Mouse (Mus musculus) forebrain, embryonic 10.5 days (tissue): ENCODE measurements around the gene Marc1. TPM values are rescaled to one million over a fixed set of nuclear protein-coding genes. Genes with fewer than 3 reads are reported as not detected.

ENCODE experiments used
- DNase-seq: peaks from one replicate; pipeline ENCODE4 v3.0.0-alpha.2; 2017; ENCODE audit warnings: low spot score; ENCODE audit errors: extremely low spot score
- H3K27ac ChIP-seq: fragments of 300-500 bp; sonication (generic); 2 replicates; pipeline ENCODE4 v1.5.1; 2016; ENCODE audit warnings: mild to moderate bottlenecking
- H3K27me3 ChIP-seq: fragments of 300-500 bp; sonication (generic); 2 replicates; pipeline ENCODE4 v1.6.1; 2016; ENCODE audit warnings: mild to moderate bottlenecking; ENCODE audit not compliant: poor library complexity, severe bottlenecking
- H3K36me3 ChIP-seq: fragments of 300-500 bp; sonication (generic); replicated peaks from 2 replicates; pipeline ENCODE4 v1.6.1; 2016; ENCODE audit warnings: mild to moderate bottlenecking, moderate library complexity
- H3K4me1 ChIP-seq: fragments of 300-500 bp; sonication (generic); 2 replicates; pipeline ENCODE4 v1.6.1; 2016
- H3K4me3 ChIP-seq: fragments of 300-500 bp; sonication (generic); 2 replicates; pipeline ENCODE4 v1.5.1; 2016; ENCODE audit warnings: mild to moderate bottlenecking, moderate library complexity
- H3K9me3 ChIP-seq: fragments of 300-500 bp; sonication (generic); 2 replicates; pipeline ENCODE4 v1.6.1; 2016; ENCODE audit warnings: mild to moderate bottlenecking, moderate library complexity
- WGBS: fragments of 180-500 bp; shearing (Covaris S2); methylation state at CpG from one replicate; pipeline ENCODE4 v1.1.7; 2016; 5-methylcytosine and 5-hydroxymethylcytosine counted together
- polyA plus RNA-seq: library from polyadenylated mRNA; unstranded; fragments of >200 nt; fragmentation: Nextera tagmentation; extraction: Ambion mirVana; gene quantifications from 2 replicates; pipeline ENCODE4 v1.2.1, GENCODE M21; 2016

The Marc1 gene
- not detected in 2 replicates for polyA plus RNA-seq

DNA sequence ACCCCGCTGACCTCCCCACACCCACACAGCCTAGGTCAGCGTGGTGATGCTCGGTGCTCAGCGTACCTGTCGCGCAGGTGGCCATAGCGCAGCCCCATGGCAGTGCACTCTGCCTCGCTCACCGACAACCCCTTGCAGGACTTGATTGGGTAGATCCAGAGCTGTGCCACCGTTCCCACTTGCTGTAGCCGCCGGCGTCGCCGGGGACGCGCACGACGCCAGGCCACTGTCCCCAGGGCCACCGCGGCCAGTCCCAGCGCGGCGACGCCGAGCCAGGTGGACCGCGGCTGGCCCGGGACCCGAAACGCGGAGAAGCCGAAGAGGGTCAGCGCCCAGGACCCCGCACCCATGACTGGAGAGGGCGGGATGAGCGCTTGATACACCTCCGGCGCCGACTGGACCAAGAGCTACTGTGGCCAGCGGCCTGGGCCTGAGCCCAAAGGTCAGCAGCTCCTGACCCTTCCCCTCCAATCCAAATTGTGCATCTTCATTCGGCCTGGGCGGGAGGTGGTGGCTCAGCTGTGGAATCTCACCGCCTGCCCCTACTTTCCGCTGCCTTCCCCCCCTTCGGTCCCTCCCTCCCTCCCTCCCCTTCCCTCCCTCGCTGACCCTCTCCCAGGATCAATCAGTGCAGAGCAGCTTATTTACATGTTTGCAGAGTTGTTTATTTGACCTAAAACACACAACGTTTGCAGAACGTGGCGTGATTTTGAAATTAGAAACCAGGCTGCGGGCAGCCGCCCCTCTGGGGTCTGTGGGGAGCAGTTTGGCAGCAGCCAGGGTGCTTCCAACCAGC lies at the start of gene Marc1:
Marc1 (minus strand) TSS at position 534 of the 796 bp plus-strand sequence.
- H3K27ac ChIP-seq, result no peak within 1 kb of the TSS

DNA sequence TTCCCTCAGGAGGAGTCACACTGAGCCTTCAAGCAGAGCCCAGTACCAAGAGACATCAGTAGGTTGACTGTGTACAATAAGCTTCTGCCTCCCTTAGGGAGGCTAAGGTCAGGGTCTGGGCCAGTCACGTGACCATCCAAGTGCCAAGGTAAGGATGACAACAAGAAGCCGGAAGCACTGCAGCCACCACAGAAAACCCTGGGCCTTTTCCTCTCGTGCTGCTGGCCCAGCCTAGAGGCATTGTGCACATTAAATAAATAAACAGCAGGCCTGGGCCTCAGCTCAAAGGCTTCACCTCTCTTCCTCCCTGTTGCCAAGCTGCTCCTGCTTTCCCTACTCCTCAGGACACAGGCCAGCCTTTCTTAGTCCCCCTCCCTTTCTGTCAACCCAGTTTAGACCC lies 49.2 kb upstream of the Marc1 start:
- Histone ChIP-seq H3K4me3 (no peak overlapping the region), H3K9me3 (no peaks in the 10 kb centered on the region), H3K4me1 (peaks cover 21% of the 10 kb centered on the region), H3K27ac (0 out of 2 replicates have a peak overlapping the region, but pooled peaks have one; percentile 48), H3K36me3 (no peaks in the 10 kb centered on the region), H3K27me3 (peaks cover 49% of the 10 kb centered on the region)
- no peak for DNase-seq
- WGBS, result 79% methylated on average over 3 of the region's 3 CpGs

More for the DNA sequence above, at the start of gene Marc1:
- peaks cover 19% of the 10 kb centered on the region for H3K4me1 ChIP-seq
- H3K4me3 ChIP-seq, result peak within 1 kb of the TSS; percentile 50
- DNase-seq, result no peak
- 8% methylated on average over 52 of the region's 52 CpGs for WGBS
- no peaks in the 10 kb centered on the region for H3K9me3 ChIP-seq
- H3K27me3 ChIP-seq, result peaks cover 42% of the 10 kb centered on the region
- no peaks in the 10 kb centered on the region for H3K36me3 ChIP-seq

DNA sequence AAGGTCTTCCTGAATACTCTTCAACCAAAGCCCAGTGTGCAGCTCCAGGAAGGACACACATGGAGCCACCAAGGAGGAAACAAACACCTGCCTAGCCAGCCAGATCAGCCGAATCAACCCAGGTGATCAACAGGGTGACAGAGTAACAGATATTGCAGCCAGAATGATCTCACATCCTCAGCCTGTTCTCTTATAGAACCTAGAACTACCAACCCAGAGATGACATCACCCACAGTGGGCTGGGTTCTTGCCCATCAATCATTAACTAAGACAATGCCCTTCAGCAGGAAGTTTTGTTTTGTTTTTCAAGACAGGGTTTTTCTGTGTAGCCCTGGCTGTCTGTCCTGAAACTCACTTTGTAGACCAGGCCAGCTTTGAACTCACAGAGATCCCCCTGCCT lies 47.1 kb upstream of the Marc1 start:
- no peak overlapping the region for H3K27ac ChIP-seq
- H3K4me3 ChIP-seq, result no peak overlapping the region
- peaks cover 47% of the 10 kb centered on the region for H3K27me3 ChIP-seq
- H3K36me3 ChIP-seq, result no peaks in the 10 kb centered on the region
- DNase-seq, result no peak
- H3K4me1 ChIP-seq, result peaks cover 21% of the 10 kb centered on the region
- WGBS, result 81% methylated on average over 1 of the region's 1 CpGs
- H3K9me3 ChIP-seq, result no peaks in the 10 kb centered on the region

DNA sequence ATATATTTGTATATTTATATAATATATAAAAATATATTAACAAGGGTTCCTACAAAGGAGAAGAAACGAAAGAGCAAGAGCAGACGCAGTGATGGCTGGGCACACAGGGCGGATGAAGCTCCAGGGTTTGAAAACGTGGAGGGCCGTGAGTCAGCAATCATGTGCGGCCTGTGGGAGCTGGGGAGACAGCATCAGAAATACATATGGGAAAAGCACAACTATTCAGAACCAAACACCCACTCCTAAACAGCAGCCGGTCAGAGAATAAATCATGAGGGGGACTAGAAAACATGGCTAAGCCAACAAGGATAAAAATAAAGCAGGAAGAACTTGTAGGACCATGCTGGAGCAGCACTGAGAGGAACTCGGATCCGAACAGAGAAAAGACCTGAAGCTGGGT lies 46.1 kb upstream of the Marc1 start:
- 90% methylated on average over 9 of the region's 9 CpGs for WGBS
- Histone ChIP-seq H3K27ac (no peak overlapping the region), H3K27me3 (peaks cover 41% of the 10 kb centered on the region), H3K9me3 (no peaks in the 10 kb centered on the region), H3K4me3 (no peak overlapping the region), H3K36me3 (no peaks in the 10 kb centered on the region), H3K4me1 (peaks cover 29% of the 10 kb centered on the region)
- DNase-seq, result no peak

DNA sequence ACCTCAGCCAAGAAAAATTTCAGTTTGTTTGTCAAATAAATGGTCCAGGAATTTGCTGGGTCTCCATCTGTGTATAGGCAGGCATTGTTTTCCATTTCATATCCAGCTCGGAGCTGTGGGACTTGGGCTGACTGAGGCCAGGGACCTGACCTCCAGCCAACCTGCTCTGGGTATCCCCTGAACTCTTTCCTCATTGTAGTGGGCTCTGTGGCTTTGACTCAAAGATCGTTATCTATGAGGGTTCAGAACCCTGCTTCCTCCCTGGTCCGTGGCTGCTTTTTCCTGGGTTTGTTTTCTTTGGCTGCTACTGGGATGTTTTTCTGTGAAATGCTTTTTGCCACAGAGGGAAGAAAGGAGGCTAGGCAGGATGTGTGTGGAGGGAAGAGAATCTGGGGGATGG lies 42.8 kb upstream of the Marc1 start:
- Histone ChIP-seq H3K4me3 (no peak overlapping the region), H3K27ac (no peak overlapping the region; the same call in 1 of the 2 replicates), H3K27me3 (peaks cover 68% of the 10 kb centered on the region), H3K4me1 (peaks cover 35% of the 10 kb centered on the region), H3K9me3 (no peaks in the 10 kb centered on the region), H3K36me3 (no peaks in the 10 kb centered on the region)
- 69% methylated on average over 3 of the region's 3 CpGs for WGBS
- DNase-seq, result no peak

DNA sequence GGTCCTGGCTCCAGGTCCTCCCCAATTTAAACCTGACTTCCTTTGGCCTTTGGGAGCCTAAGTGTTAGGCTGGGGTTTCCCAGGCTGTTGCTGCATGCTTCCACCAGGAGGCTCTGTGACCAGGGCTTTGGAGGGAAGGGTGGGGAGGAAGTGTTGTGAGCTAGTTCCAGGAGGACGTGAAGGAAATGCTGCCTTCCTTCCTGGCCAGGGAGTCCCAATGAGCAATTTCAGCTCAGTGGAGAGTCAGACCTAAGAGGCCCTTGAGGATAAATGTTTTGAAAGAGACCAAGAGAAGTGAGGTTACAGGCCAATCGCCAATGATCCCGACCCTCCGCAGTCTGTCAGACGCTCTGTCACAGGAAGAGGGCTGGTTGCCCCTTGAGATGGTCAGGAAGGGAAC lies 42.2 kb upstream of the Marc1 start:
- H3K27ac ChIP-seq, result 0 out of 2 replicates have a peak overlapping the region, but pooled peaks have one; percentile 35
- peak; percentile 39 for DNase-seq
- H3K4me3 ChIP-seq, result peak overlapping the region; percentile 19
- no peaks in the 10 kb centered on the region for H3K9me3 ChIP-seq
- peaks cover 71% of the 10 kb centered on the region for H3K27me3 ChIP-seq
- H3K36me3 ChIP-seq, result no peaks in the 10 kb centered on the region
- peaks cover 35% of the 10 kb centered on the region for H3K4me1 ChIP-seq
- 19% methylated on average over 5 of the region's 5 CpGs for WGBS

DNA sequence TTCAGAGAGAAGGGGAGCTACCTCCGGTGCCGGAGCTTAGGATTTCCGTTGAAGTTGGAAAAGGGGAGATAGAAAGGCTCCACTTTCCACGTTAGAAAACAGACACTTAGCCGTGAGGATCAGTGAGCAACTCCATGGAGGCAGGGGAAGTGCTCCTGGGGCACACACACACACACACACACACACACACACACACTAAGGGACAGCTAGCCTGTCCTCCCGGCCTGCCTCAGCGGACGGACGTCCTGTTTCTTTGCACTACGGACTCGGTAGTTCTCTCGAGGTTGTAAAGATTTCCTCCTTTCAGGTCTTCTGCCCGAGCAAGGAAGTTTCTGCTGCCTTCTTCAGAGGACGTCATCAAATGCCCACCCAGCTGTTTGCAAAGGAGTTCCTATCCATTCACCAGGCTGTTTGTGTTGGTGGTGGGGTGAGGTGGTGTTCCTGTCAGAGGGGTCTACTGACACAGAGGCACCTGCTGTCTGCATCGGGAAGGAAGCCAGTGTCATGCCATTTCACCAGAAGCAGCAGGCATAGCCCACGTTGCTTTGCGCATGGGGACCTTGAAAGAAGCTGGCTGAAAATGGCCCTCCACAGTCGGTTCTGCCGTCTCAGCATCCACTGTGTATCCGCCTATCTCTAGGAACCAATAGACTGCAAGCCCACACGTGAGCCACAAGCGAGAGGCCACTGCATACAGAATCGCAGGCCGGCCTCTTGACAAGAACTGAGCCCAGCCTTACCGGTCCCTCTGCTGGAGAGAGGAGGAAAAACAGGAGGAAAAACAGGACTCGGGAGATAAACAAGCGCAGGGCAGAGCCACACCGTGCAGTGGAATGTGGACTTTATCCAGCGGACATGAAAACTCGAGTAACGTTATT lies 40.9 kb upstream of the Marc1 start:
- WGBS, result 19% methylated on average over 31 of the region's 31 CpGs
- no peak overlapping the region for H3K27ac ChIP-seq
- H3K9me3 ChIP-seq, result no peaks in the 10 kb centered on the region
- peaks cover 35% of the 10 kb centered on the region for H3K4me1 ChIP-seq
- DNase-seq, result peak; percentile 74
- H3K36me3 ChIP-seq, result no peaks in the 10 kb centered on the region
- H3K4me3 ChIP-seq, result peak overlapping the region; percentile 36
- peaks cover 73% of the 10 kb centered on the region for H3K27me3 ChIP-seq

DNA sequence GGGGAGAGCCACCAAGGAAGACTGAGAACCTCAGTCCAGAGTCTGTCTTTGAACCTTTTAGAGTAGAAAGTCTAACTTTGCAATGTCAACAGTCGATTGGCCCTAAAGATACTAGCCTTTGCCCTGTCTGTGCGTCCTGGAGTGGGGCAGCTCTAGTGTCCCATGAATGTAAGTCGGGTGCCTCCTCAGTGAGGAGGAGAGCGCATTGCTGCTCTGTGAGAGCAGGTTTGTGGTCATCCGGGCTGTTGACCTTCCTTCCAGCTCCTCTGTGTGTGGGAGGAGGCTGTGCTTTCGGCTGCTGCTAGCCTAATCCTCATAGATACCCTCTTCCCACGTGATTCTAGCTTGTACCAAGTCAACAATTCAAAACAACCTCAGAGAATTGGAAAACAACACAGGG lies 40.1 kb upstream of the Marc1 start:
- peaks cover 82% of the 10 kb centered on the region for H3K27me3 ChIP-seq
- DNase-seq, result no peak
- H3K27ac ChIP-seq, result no peak overlapping the region

DNA sequence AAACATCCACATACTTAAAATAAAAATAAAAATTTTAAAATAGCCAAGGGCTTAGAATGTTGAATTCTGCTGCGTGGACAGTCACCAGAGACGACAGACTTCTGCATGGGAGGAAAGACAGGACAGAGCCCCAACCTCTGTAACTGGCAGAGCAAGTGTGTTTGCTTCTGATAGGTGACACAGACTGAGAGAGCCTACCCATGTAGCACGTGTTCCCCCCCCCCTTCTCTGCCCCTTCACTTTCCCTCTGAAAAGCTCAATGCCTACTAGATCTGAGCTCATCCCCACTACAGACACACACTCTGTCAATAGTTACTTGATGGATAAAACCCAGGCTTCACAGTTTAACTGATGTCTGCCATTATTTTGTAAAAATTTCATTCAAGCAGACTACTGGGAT lies 35.9 kb upstream of the Marc1 start:
- Histone ChIP-seq H3K27ac (no peak overlapping the region), H3K27me3 (peaks cover 70% of the 10 kb centered on the region), H3K4me1 (peaks cover 37% of the 10 kb centered on the region), H3K4me3 (no peak overlapping the region), H3K9me3 (no peaks in the 10 kb centered on the region), H3K36me3 (no peaks in the 10 kb centered on the region)
- no peak for DNase-seq
- 56% methylated on average over 3 of the region's 3 CpGs for WGBS

More for the DNA sequence above, 40.1 kb upstream of the Marc1 start:
- WGBS, result 49% methylated on average over 7 of the region's 7 CpGs
- Histone ChIP-seq H3K4me1 (peaks cover 36% of the 10 kb centered on the region), H3K4me3 (no peak overlapping the region), H3K9me3 (no peaks in the 10 kb centered on the region), H3K36me3 (no peaks in the 10 kb centered on the region)

DNA sequence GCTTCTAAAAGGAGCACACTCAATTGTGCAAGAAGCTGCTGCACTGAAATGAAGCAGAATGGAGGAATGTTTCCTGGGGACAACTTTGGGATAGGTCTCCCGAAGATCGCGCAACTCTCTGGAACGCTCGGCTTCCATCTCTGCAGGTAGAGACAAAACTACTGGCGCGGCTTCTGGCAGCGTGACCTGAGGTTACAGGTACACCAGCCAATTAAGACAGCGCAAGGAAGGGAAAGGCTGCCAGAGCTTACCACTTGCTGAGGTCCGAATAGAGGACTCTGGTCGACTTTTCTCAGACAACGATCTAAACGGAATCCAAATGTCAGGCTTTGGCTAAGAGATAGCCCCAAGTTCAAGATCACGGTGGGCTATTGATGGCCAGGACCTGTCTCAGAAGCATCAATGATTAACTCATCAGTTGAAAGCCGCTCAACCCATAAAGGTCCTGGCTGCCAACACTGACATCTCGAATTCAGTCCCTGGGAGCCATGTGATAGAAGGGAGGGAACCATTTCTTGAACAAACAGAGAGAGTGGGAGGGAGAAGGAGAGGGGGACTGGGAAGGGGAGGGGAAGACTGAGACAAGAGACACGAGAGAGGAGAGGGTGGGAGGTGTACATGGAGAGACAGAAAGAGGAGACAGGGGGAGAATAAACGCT lies 35.1 kb upstream of the Marc1 start, which contains the start of gene Marc2:
Marc2 (minus strand) TSS at position 360 of the 659 bp plus-strand sequence.
- 4% methylated on average over 18 of the region's 18 CpGs for WGBS
- DNase-seq, result no peak
- Histone ChIP-seq H3K9me3 (no peaks in the 10 kb centered on the region), H3K27ac (peak within 1 kb of the TSS; percentile 89), H3K4me3 (peak within 1 kb of the TSS; percentile 87), H3K27me3 (peaks cover 62% of the 10 kb centered on the region), H3K4me1 (peaks cover 29% of the 10 kb centered on the region), H3K36me3 (no peaks in the 10 kb centered on the region)

DNA sequence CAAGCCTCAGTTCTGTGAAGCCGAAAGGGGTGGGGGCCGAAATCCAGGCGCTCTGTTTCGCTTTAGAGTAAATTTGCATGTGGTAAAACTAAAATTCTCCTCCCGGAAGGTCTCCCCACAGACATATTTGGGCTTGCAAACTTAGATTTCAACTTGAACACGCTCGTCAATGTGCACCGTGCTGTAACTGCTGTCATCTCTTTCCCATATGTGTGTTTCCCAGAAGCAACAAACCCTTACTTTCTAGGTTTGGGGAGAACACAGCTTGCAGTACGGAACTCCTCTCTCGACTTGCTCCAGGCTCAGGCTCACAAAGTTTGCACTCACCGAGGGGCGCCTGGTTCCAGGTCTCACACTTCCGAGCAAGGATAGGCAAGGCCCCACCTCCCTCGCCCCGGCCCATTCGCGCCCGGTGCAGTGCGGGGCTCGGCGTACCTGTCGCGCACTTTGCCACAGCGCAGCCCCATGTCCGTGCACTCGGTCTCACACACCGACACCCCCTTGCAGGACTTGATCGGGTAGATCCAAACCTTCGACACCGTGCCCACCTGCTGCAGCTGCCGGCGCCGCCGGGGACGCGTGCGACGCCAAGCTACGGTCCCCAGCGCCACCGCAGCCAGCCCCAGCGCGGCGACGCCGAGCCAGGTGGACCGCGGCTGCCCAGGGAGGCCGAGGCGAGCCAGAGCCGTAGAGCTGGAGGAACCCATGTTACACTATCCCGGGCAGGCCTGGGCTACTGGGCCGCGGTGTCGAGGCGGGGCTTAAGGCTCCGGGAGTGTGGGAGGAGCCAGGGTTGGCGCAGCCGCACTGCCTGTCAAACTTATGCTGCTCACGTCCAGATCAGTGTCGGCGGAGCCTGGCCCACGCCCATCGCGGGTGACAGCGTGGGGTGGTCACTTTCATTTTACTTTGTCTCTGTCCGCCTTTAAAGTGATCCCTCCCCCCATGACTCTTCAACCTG lies 34.3 kb upstream of the Marc1 start:
- H3K4me1 ChIP-seq, result peaks cover 28% of the 10 kb centered on the region
- DNase-seq, result peak; percentile 85
- under 1% methylated on average over 67 of the region's 67 CpGs for WGBS
- H3K36me3 ChIP-seq, result 0 out of 2 replicates have a peak, but pooled peaks cover 2% of the 10 kb centered on the region
- H3K27ac ChIP-seq, result peak overlapping the region; percentile 89
- peaks cover 57% of the 10 kb centered on the region for H3K27me3 ChIP-seq
- no peaks in the 10 kb centered on the region for H3K9me3 ChIP-seq
- peak overlapping the region; percentile 87 for H3K4me3 ChIP-seq
